Mouse (Mus musculus) frontal cortex, adult (tissue): ENCODE data around the gene Ccnjl.
A peak's percentile ranks its signal among the peaks of the same experiment; 100 is the strongest.

Experiments used
- ATAC-seq: cut with Nextera tagmentation; 2 replicates; pipeline ENCODE4 v1.9.2; 2017; ENCODE audit warnings: mild to moderate bottlenecking, moderate library complexity, mixed read lengths; ENCODE audit not compliant: low TSS enrichment

Ccnjl gene

GRCm38 (mm10) chr11:43520521-43520920 lies 8.1 kb upstream of the Ccnjl start:
- no peak for ATAC-seq

- ATAC-seq: peak; percentile 68
Observed at GRCm38 (mm10) chr11:43528078-43528682, 404 bp upstream of the Ccnjl start.

- no peak for ATAC-seq
Observed at GRCm38 (mm10) chr11:43530043-43530442, 1.5 kb downstream of the Ccnjl start.

GRCm38 (mm10) chr11:43531619-43532018 lies 3.0 kb downstream of the Ccnjl start:
- ATAC-seq: no peak

GRCm38 (mm10) chr11:43537074-43537473 lies 8.5 kb downstream of the Ccnjl start:
- ATAC-seq: no peak

GRCm38 (mm10) chr11:43539863-43540262 lies 11.3 kb downstream of the Ccnjl start:
- ATAC-seq: no peak

GRCm38 (mm10) chr11:43543711-43544466 lies 15.3 kb downstream of the Ccnjl start:
- ATAC-seq: no peak

GRCm38 (mm10) chr11:43544819-43545218 lies 16.2 kb downstream of the Ccnjl start:
- ATAC-seq: no peak

- no peak for ATAC-seq
Observed at GRCm38 (mm10) chr11:43545873-43546475, 17.4 kb downstream of the Ccnjl start.

- no peak for ATAC-seq
Observed at GRCm38 (mm10) chr11:43546678-43547077, 18.1 kb downstream of the Ccnjl start.

- peak; percentile 66 for ATAC-seq
Observed at GRCm38 (mm10) chr11:43548148-43548547, 19.6 kb downstream of the Ccnjl start.

- ATAC-seq: no peak
Observed at GRCm38 (mm10) chr11:43548657-43549435, 20.3 kb downstream of the Ccnjl start.

GRCm38 (mm10) chr11:43549701-43550100 lies 21.1 kb downstream of the Ccnjl start:
- ATAC-seq: peak; percentile 62

GRCm38 (mm10) chr11:43551756-43552155 lies 23.2 kb downstream of the Ccnjl start:
- no peak for ATAC-seq

- ATAC-seq: no peak
Observed at GRCm38 (mm10) chr11:43552675-43553074, 24.1 kb downstream of the Ccnjl start.

GRCm38 (mm10) chr11:43556538-43556937 lies 28.0 kb downstream of the Ccnjl start:
- ATAC-seq: no peak

GRCm38 (mm10) chr11:43559515-43560292 lies 31.1 kb downstream of the Ccnjl start:
- peak; percentile 90 for ATAC-seq

GRCm38 (mm10) chr11:43563654-43564244 lies 35.2 kb downstream of the Ccnjl start:
- no peak for ATAC-seq

- no peak for ATAC-seq
Observed at GRCm38 (mm10) chr11:43565414-43565813, 36.8 kb downstream of the Ccnjl start.

- no peak for ATAC-seq
Observed at GRCm38 (mm10) chr11:43565852-43566251, 37.3 kb downstream of the Ccnjl start.

GRCm38 (mm10) chr11:43566696-43567095 lies 38.1 kb downstream of the Ccnjl start:
- peak; percentile 89 for ATAC-seq
